9 mouse cellular contexts compared by ENCODE assay signal in the genomic region with DNA sequence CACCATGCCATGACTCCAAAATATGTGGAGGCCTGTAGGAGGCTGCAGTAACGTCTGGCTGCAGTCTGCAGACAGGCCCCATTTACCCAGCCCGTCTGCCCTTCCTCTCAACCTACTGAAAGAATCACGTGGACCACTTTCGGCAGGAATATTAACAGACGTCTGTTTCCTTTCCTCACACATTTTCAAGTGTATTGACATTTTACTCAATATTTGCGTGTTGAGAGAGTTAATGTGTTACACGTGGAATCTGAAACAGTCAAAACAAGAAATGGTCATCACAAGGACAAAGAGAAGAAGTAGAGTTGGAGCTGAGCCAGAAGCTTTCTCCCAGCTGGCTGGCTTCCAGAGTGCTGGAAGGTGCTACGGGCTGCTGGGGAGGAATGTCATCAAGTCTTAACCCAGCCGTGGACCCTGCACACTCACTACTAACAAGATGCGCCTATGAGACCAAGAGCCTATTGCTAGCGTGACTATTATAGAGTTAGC. TPM values are rescaled to one million over a fixed set of nuclear protein-coding genes. Genes with fewer than 3 reads are reported as not detected.
DNase-seq lines count a peak whose midpoint lies in the region; ATAC-seq lines count a peak whose summit lies in the region.
"Had no signal": no experiment of that assay in that cellular context is flagged by ENCODE, and none has a peak within 500 bp of the region (broad histone marks: within the 10 kb centered on the region; RNA-seq: fewer than 3 reads in every experiment).

No protein-coding gene starts in this region.

- H3K9me3 ChIP-seq in hindbrain, embryonic 13.5 days = no peaks in the 10 kb centered on the region
- H3K9me3 ChIP-seq in hindbrain, embryonic 10.5 days = no peaks in the 10 kb centered on the region
- no peaks in the 10 kb centered on the region for H3K9me3 ChIP-seq in intestine, embryonic 15.5 days

- no peak overlapping the region for H3K4me3 ChIP-seq in hindbrain, embryonic 13.5 days
- no peak overlapping the region for H3K4me3 ChIP-seq in hindbrain, embryonic 10.5 days
- no peak overlapping the region for H3K4me3 ChIP-seq in intestine, embryonic 15.5 days (replicated peaks)
- H3K4me3 ChIP-seq: erythroblast, embryonic 14.5 days had no signal

- intact Hi-C loops in left cerebral cortex, postnatal 25 days (cut with DNase I) = loop anchor here (2.0 kb wide), 1 partner anchor 14 kb away; no protein-coding TSS in a partner anchor

- no peak overlapping the region for H3K4me2 ChIP-seq in hindbrain, embryonic 13.5 days
- no peak overlapping the region for H3K4me2 ChIP-seq in intestine, embryonic 15.5 days (replicated peaks)

- H3K27me3 ChIP-seq in hindbrain, embryonic 13.5 days = no peaks in the 10 kb centered on the region
- no peaks in the 10 kb centered on the region for H3K27me3 ChIP-seq in hindbrain, embryonic 10.5 days (ENCODE audit: insufficient read depth, poor library complexity, severe bottlenecking)
- no peaks in the 10 kb centered on the region for H3K27me3 ChIP-seq in intestine, embryonic 15.5 days (replicated peaks)

- no peak overlapping the region for H3K9ac ChIP-seq in hindbrain, embryonic 13.5 days
- no peak overlapping the region for H3K9ac ChIP-seq in intestine, embryonic 15.5 days

- H3K4me1 ChIP-seq in hindbrain, embryonic 13.5 days (replicated peaks) = peaks cover 31% of the 10 kb centered on the region
- H3K4me1 ChIP-seq in hindbrain, embryonic 10.5 days (replicated peaks) = peaks cover 16% of the 10 kb centered on the region
- H3K4me1 ChIP-seq in intestine, embryonic 15.5 days (replicated peaks) = peaks cover 2% of the 10 kb centered on the region; the same call in 1 of the 2 replicates

- H3K36me3 ChIP-seq in hindbrain, embryonic 13.5 days = no peaks in the 10 kb centered on the region
- H3K36me3 ChIP-seq in hindbrain, embryonic 10.5 days = no peaks in the 10 kb centered on the region
- H3K36me3 ChIP-seq in intestine, embryonic 15.5 days = no peaks in the 10 kb centered on the region

- ATAC-seq in hindbrain, embryonic 13.5 days (ENCODE audit: low FRiP score) = no peak; the same call in 1 of the 2 replicates
- peak; percentile 41; the same call in 1 of the 2 replicates for ATAC-seq in intestine, embryonic 15.5 days

- H3K27ac ChIP-seq in hindbrain, embryonic 13.5 days = peak overlapping the region; percentile 44; the same call in 1 of the 2 replicates
- H3K27ac ChIP-seq in hindbrain, embryonic 10.5 days = no peak overlapping the region
- H3K27ac ChIP-seq in intestine, embryonic 15.5 days = no peak overlapping the region

- 49% methylated on average over 11 of the region's 11 CpGs for WGBS in hindbrain, embryonic 13.5 days
- 85% methylated on average over 11 of the region's 11 CpGs for WGBS in hindbrain, embryonic 10.5 days
- 27% methylated on average over 11 of the region's 11 CpGs for WGBS in intestine, embryonic 15.5 days

- no peak for DNase-seq in hindbrain, embryonic 10.5 days (ENCODE audit: low spot score)
- peak; percentile 42 for DNase-seq in cerebellum, adult 9-10 months
- peak; percentile 61 for DNase-seq in lung, postnatal 14 days
- DNase-seq in left cerebral cortex, postnatal 25 days (ENCODE audit: low spot score in 2 of 2) = no peak
- no peak for DNase-seq in frontal cortex, postnatal 25 days (ENCODE audit: low spot score in 2 of 2)
- DNase-seq in right cerebral cortex, postnatal 14 days = no peak

RNA-seq across cellular contexts. Expression of a gene that starts 22.4 kb away (rescaled TPM):
- polyA plus RNA-seq in hindbrain, embryonic 13.5 days (2015; fragmentation: Nextera tagmentation; extraction: Ambion mirVana) = 12.2 and 12.3 TPM in 2 replicates
- polyA plus RNA-seq in hindbrain, embryonic 10.5 days (2016; fragmentation: Nextera tagmentation; extraction: Ambion mirVana) = 12.4 and 12.9 TPM in 2 replicates
- polyA plus RNA-seq in intestine, embryonic 15.5 days (2015; fragmentation: Nextera tagmentation; extraction: Ambion mirVana) = 4.8 and 4.9 TPM in 2 replicates
- 10 to 100 TPM; 15.9 to 19.7 TPM for total RNA-seq in left cerebral cortex, postnatal 25 days (2021)
- polyA plus RNA-seq: erythroblast, embryonic 14.5 days had no signal

Comparison
In these comparisons a context has a peak if more than half of its experiments do, and no peak if none do; other contexts are left out.
1. DNase-seq: peak in cerebellum, adult 9-10 months (single experiment) and lung, postnatal 14 days (single experiment); none in hindbrain, embryonic 10.5 days (single experiment), left cerebral cortex, postnatal 25 days (0 of 2), frontal cortex, postnatal 25 days (0 of 2) and right cerebral cortex, postnatal 14 days (single experiment).